Mouse (Mus musculus) forebrain, embryonic 11.5 days (tissue): ENCODE results near the gene Tmem144. TPM values are rescaled to one million over a fixed set of nuclear protein-coding genes. Genes with fewer than 3 reads are reported as not detected.
A peak's percentile ranks its signal among the peaks of the same experiment; 100 is the strongest.

Experiments
- ATAC-seq: fragments of 200-750 bp; cut with Nextera tagmentation; replicated peaks from 2 replicates; pipeline ENCODE4 v1.8.0; 2017; ENCODE audit warnings: moderate TSS enrichment; ENCODE audit not compliant: low FRiP score
- DNase-seq: peaks from one replicate; pipeline ENCODE4 v3.0.0-alpha.2; 2017; ENCODE audit warnings: low spot score
- H3K27ac ChIP-seq: fragments of 300-500 bp; sonication (generic); 2 replicates; pipeline ENCODE4 v1.5.1; 2014; ENCODE audit warnings: low read depth, low read length
- H3K27me3 ChIP-seq: fragments of 300-500 bp; sonication (generic); 2 replicates; pipeline ENCODE4 v1.6.1; 2014; ENCODE audit warnings: mild to moderate bottlenecking, low read length, mixed read lengths; ENCODE audit not compliant: control insufficient read depth, insufficient read depth
- H3K36me3 ChIP-seq: fragments of 300-500 bp; sonication (generic); 2 replicates; pipeline ENCODE4 v1.6.1; 2014; ENCODE audit warnings: mild to moderate bottlenecking, low read length, moderate library complexity, mixed read lengths; ENCODE audit not compliant: control insufficient read depth, insufficient read depth
- H3K4me1 ChIP-seq: fragments of 300-500 bp; sonication (generic); replicated peaks from 2 replicates; pipeline ENCODE4 v1.6.1; 2014; ENCODE audit warnings: low read length, mixed read lengths; ENCODE audit not compliant: control insufficient read depth, insufficient read depth
- H3K4me2 ChIP-seq: fragments of 300-500 bp; sonication (generic); 2 replicates; pipeline ENCODE4 v1.6.1; 2014; ENCODE audit warnings: low read depth, mild to moderate bottlenecking, low read length, moderate library complexity, mixed read lengths; ENCODE audit not compliant: severe bottlenecking
- H3K4me3 ChIP-seq: fragments of 300-500 bp; sonication (generic); 2 replicates; pipeline ENCODE4 v1.5.1; 2014; ENCODE audit warnings: low read depth, low read length
- H3K9ac ChIP-seq: fragments of 300-500 bp; sonication (generic); 2 replicates; pipeline ENCODE4 v1.6.1; 2014; ENCODE audit warnings: low read length
- H3K9me3 ChIP-seq: fragments of 300-500 bp; sonication (generic); 2 replicates; pipeline ENCODE4 v1.6.1; 2016; ENCODE audit warnings: low read length, mixed read lengths; ENCODE audit not compliant: control insufficient read depth
- WGBS: fragments of 180-500 bp; shearing (Covaris S2); extraction: QIAGEN DNeasy Blood & Tissue Kit; methylation state at CpG from one replicate; pipeline ENCODE4 v1.1.7; 2014; 5-methylcytosine and 5-hydroxymethylcytosine counted together
- polyA plus RNA-seq: library from polyadenylated mRNA; unstranded; fragments of >200 nt; fragmentation: Nextera tagmentation; extraction: Ambion mirVana; gene quantifications from 2 replicates; pipeline ENCODE4 v1.2.1, GENCODE M21; 2014

Gene Tmem144
- polyA plus RNA-seq = 3.5 and 4.2 TPM in 2 replicates

DNA sequence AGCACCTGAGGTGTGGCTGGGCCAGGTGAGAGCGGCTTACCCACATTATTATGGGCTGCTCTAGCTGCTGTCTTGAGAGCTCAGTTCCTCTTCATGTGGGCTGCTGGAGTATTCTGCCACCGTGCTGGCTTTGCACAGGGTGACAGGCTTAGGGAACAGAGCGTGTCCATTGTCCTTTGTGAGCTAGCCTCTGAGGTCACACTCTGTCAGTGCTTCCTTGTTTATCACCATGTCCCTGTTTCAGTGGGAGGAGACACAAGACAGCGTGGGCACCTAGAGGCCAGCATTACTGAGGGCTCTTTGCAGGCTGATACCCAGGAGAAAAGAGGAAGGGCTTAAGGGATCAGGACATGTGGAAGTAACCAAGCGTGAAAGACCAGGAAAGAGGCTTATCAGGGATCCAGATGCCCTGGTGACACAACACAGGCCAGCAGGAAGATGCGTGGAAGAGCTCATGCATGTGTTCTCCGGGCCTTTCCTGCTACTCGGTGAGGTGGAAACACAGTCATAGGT is at the start of gene Tmem144:
Tmem144 (minus strand) TSS at position 120 of the 513 bp plus-strand sequence.
- Histone ChIP-seq H3K36me3 (no peaks in the 10 kb centered on the region), H3K4me1 (no peaks in the 10 kb centered on the region), H3K9me3 (no peaks in the 10 kb centered on the region), H3K4me3 (no peak within 1 kb of the TSS), H3K4me2 (no peak within 1 kb of the TSS), H3K27me3 (no peaks in the 10 kb centered on the region), H3K27ac (no peak within 1 kb of the TSS), H3K9ac (no peak within 1 kb of the TSS)
- 42% methylated on average over 8 of the region's 8 CpGs for WGBS
- peak; percentile 31; the same call in 1 of the 2 replicates for ATAC-seq
- no peak for DNase-seq

GRCm38 (mm10) chr3:79901734-79902133 is 49.2 kb upstream of the Tmem144 start:
- H3K27ac ChIP-seq = no peak overlapping the region
- H3K27me3 ChIP-seq = no peaks in the 10 kb centered on the region
- H3K36me3 ChIP-seq = no peaks in the 10 kb centered on the region
- DNase-seq (no peak), ATAC-seq (no peak)
- no peaks in the 10 kb centered on the region for H3K4me1 ChIP-seq
- H3K9ac ChIP-seq = no peak overlapping the region
- 95% methylated on average over 4 of the region's 4 CpGs for WGBS
- H3K4me3 ChIP-seq = no peak overlapping the region
- no peak overlapping the region for H3K4me2 ChIP-seq
- H3K9me3 ChIP-seq = no peaks in the 10 kb centered on the region

DNA sequence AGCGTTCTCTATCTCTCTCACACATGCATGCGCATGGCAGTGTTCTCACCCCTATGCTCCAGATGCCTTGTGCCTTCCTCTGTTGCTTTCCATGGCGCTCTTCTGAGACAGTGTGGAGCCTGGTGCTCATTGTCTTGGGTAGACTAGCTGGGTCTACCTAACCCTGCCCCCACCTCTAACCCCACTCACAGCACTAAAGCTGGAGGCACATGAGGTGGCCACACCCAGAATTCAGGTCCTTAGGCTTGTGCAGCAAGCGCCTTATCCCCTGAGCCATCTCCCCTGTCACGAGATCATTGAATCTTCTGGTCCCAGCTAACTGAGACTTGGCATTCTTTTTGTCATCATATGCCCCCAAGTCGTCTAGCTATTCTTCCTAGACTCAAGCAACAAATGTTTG is 48.7 kb upstream of the Tmem144 start:
- Histone ChIP-seq H3K9me3 (no peaks in the 10 kb centered on the region), H3K27me3 (no peaks in the 10 kb centered on the region), H3K4me2 (no peak overlapping the region), H3K36me3 (no peaks in the 10 kb centered on the region), H3K4me1 (no peaks in the 10 kb centered on the region), H3K27ac (no peak overlapping the region), H3K4me3 (no peak overlapping the region), H3K9ac (no peak overlapping the region)
- 88% methylated on average over 6 of the region's 6 CpGs for WGBS
- DNase-seq = no peak
- no peak for ATAC-seq

- H3K4me1 ChIP-seq = no peaks in the 10 kb centered on the region
- no peaks in the 10 kb centered on the region for H3K9me3 ChIP-seq
- H3K4me3 ChIP-seq = no peak overlapping the region
- no peaks in the 10 kb centered on the region for H3K27me3 ChIP-seq
- H3K4me2 ChIP-seq = no peak overlapping the region
- H3K9ac ChIP-seq = no peak overlapping the region
- DNase-seq (no peak), ATAC-seq (no peak)
- 91% methylated on average over 2 of the region's 2 CpGs for WGBS
- H3K27ac ChIP-seq = no peak overlapping the region
- no peaks in the 10 kb centered on the region for H3K36me3 ChIP-seq
Observed at GRCm38 (mm10) chr3:79900502-79900901, 47.9 kb upstream of the Tmem144 start.

DNA sequence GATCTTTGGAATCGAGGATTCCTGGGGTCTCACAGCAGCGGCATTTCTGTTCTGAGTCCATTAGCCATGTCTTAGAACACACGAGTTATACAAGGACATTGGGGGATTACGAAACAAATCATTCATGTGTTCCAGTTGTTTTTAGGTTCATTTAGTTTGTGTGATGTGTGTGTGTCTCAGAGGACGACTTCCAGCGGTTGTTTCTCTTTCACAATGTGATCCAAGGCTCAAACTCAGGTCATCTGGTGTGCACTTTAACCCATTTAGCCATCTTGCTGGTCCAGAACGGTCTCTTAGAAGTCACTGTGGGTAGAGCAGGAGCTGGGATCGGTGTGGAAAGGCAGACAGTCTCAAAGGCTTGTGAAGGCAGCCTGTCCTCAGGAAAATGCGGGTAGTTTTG is 47.3 kb upstream of the Tmem144 start:
- Histone ChIP-seq H3K9ac (no peak overlapping the region), H3K27me3 (no peaks in the 10 kb centered on the region), H3K36me3 (no peaks in the 10 kb centered on the region), H3K9me3 (no peaks in the 10 kb centered on the region), H3K27ac (no peak overlapping the region), H3K4me1 (no peaks in the 10 kb centered on the region), H3K4me2 (no peak overlapping the region), H3K4me3 (no peak overlapping the region)
- no peak for DNase-seq
- 80% methylated on average over 9 of the region's 9 CpGs for WGBS
- no peak for ATAC-seq

GRCm38 (mm10) chr3:79898514-79898913 is 45.9 kb upstream of the Tmem144 start:
- ATAC-seq (no peak), DNase-seq (no peak)
- H3K9me3 ChIP-seq = no peaks in the 10 kb centered on the region
- H3K4me1 ChIP-seq = no peaks in the 10 kb centered on the region
- no peak overlapping the region for H3K9ac ChIP-seq
- H3K4me3 ChIP-seq = no peak overlapping the region
- no peaks in the 10 kb centered on the region for H3K27me3 ChIP-seq
- H3K36me3 ChIP-seq = no peaks in the 10 kb centered on the region
- no peak overlapping the region for H3K27ac ChIP-seq
- H3K4me2 ChIP-seq = no peak overlapping the region

- ATAC-seq = no peak
- Histone ChIP-seq H3K4me3 (no peak overlapping the region), H3K36me3 (no peaks in the 10 kb centered on the region), H3K4me2 (no peak overlapping the region), H3K9ac (no peak overlapping the region), H3K27me3 (no peaks in the 10 kb centered on the region), H3K9me3 (no peaks in the 10 kb centered on the region), H3K27ac (no peak overlapping the region), H3K4me1 (no peaks in the 10 kb centered on the region)
- 84% methylated on average over 13 of the region's 13 CpGs for WGBS
- no peak for DNase-seq
Observed at GRCm38 (mm10) chr3:79897534-79898370, 45.2 kb upstream of the Tmem144 start.

DNA sequence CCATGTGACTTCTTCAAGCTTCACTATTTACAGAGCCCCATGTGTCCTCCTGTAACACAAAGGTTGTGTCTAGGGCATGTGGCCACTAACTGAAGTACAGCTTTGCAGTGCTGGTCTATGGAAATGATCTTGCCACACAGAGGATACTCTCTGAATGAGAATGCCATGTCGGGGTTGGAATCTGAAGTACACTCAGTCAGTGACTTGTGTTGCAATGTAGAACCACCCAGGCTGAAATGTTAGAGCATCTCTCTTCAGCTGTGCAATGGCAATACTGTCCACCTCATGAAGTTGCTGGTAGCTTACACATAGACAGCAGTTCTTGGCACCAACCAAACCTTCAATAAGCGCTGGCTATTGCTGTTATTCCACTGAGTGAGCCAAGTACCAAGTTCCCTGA is 35.4 kb upstream of the Tmem144 start:
- DNase-seq = no peak
- H3K4me2 ChIP-seq = no peak overlapping the region
- no peaks in the 10 kb centered on the region for H3K27me3 ChIP-seq
- ATAC-seq = no peak
- H3K4me3 ChIP-seq = no peak overlapping the region
- no peaks in the 10 kb centered on the region for H3K36me3 ChIP-seq
- WGBS = 85% methylated on average over 2 of the region's 2 CpGs
- no peaks in the 10 kb centered on the region for H3K9me3 ChIP-seq
- no peak overlapping the region for H3K9ac ChIP-seq
- H3K27ac ChIP-seq = no peak overlapping the region
- no peaks in the 10 kb centered on the region for H3K4me1 ChIP-seq
